Mouse (Mus musculus) Patski (cell line): Measurements from ENCODE around the gene Tox3. TPM values are rescaled to one million over a fixed set of nuclear protein-coding genes. Genes with fewer than 3 reads are reported as not detected.
A peak's percentile ranks its signal among the peaks of the same experiment; 100 is the strongest.

ENCODE experiments used
- ATAC-seq: fragments of 100-300 bp; one replicate; pipeline ENCODE4 v1.8.0; 2021
- CTCF ChIA-PET: fragments of 350-600 bp; sonication (Branson Sonifier 250); formaldehyde crosslinking; loops from one replicate; lab custom pipeline; 2022; ENCODE audit warnings: inconsistent platforms; lab: Charles Lee
- POLR2A ChIA-PET: fragments of 350-600 bp; sonication (Branson Sonifier 250); formaldehyde crosslinking; loops from one replicate; lab custom pipeline; 2022; ENCODE audit warnings: antibody characterized with exemption, inconsistent platforms; lab: Charles Lee
- DNase-seq: peaks from one replicate; pipeline ENCODE4 v3.0.0-alpha.2; 2011; ENCODE audit warnings: low read depth, low spot score
- H3K27me3 ChIP-seq: fragments of 371-371 bp; one replicate; pipeline ENCODE4 v1.5.1; 2021
- CTCF ChIP-seq: fragments of 100-300 bp; IDR thresholded peaks from one replicate; pipeline ENCODE4 v1.5.1; 2021
- in situ Hi-C: fragments of 300-500 bp; cut with MboI; formaldehyde crosslinking; loops from 3 replicates; pipeline ENCODE4 v1.11.1; 2018; ENCODE audit warnings: low pct_unique_long_range_greater_than_20kb, mixed read lengths
- polyA plus RNA-seq: library from polyadenylated mRNA; unstranded; gene quantifications from one replicate; pipeline ENCODE4 v1.2.3, GENCODE M21; 2021

Gene Tox3
- polyA plus RNA-seq, 1 experiment from 2014 or later = 1.2 TPM

- peaks cover 3% of the 10 kb centered on the region for H3K27me3 ChIP-seq
- ATAC-seq (no peak), DNase-seq (no peak)
- in situ Hi-C loops = no loop called here
- POLR2A ChIA-PET = no interaction called here
- no peak for TF ChIP-seq CTCF
- CTCF ChIA-PET = no interaction called here
These were observed 105.8 kb downstream of the Tox3 start for GRCm38 (mm10) chr8:90242351-90242750.

DNA sequence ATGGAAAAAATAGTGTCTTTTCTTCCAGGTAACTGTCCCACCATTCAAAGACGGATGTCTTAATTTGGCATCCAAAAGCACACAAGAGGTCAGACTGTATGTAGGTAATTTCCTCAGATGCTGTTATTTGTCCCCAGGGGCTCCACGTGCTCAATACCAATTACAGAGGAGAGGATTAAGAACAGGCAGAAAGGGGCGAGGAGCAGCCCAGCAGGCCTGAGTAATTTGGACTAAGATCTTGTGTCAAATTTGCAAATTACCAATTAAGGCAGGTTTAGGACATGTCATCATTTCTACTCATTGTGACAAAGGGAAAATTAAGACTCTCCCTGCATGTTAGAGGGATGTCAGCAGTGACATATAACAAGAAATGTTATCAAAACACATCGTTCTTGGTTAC, 106.7 kb downstream of the Tox3 start:
- no peaks in the 10 kb centered on the region for H3K27me3 ChIP-seq
- ChIA-PET CTCF (interaction anchor here (1.6 kb wide), 1 partner anchor 27 kb away, joined by 4 read pairs; no protein-coding TSS in a partner anchor), POLR2A (no interaction called here)
- ATAC-seq (no peak), DNase-seq (no peak)
- in situ Hi-C loops = no loop called here
- no peak for TF ChIP-seq CTCF

DNA sequence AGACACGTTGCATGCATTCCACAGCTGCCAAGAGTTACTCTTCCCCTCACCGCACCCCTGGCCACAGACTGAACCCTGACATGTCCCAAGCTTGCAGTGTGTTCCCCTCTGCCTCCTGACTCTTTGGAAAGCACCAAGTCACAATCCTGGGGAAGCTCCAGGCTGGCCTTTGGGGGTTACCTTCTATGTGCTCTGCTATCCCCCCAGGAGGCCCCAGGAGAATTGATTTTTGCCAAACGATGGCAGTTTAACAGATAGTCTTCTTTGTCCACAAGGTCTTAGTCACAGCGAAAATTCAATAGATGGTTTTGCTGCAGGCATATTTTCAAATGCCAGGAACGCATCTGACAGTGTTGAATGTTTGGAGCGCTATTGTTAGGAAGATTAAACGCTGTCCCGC, 115.6 kb downstream of the Tox3 start:
- no peaks in the 10 kb centered on the region for H3K27me3 ChIP-seq
- in situ Hi-C loops = no loop called here
- POLR2A ChIA-PET = no interaction called here
- DNase-seq (no peak), ATAC-seq (peak; percentile 51)
- CTCF ChIA-PET = no interaction called here
- no peak for TF ChIP-seq CTCF

- in situ Hi-C loops = no loop called here
- TF ChIP-seq CTCF = no peak
- ChIA-PET CTCF (no interaction called here), POLR2A (no interaction called here)
- no peaks in the 10 kb centered on the region for H3K27me3 ChIP-seq
- no peak for ATAC-seq
- no peak for DNase-seq
These were observed 124.0 kb downstream of the Tox3 start for GRCm38 (mm10) chr8:90224172-90224571.

DNA sequence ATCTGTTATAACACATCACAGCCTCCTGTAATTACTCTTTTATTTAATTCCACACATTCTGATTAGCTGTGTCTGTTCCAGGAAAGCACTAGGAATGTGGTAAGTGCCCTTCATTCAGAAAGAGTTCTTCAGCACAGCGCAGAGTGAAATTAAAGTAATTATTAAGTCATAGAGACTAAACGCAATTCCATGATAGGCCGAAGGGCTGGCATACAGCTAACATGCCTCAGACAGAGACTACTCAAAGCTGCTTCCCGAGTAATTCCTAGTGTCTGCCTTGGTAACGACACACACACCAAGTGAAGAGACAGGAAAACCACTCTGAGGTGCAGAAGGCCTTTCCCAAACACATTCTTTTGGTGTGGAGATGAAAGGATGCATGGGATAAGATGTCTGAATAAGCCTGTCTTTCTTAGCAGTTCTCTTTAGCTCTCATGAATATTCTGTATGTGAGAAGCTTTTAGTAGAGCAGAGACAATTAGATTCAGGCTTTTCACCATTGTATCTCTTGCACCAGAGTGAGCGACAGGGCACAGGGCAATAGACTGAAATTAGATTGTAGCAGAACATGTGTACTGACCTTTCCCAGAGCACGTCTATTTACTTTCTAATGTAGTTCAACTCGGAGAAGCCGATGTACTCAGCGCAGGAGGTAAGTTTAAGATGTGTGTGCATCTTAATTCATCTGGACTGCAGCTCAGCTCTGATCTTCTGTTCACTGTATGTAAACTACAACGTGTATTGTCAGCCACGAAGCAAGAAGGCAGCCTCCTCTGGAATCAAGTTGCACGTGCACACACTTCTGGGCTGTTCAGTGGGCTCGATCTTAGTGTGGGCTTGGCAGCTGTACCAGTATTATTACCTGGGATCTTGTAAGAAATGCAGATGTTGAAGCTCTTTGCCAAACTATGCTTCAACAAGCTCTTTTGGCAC, 138.8 kb downstream of the Tox3 start:
- in situ Hi-C loops = no loop called here
- peaks cover under 1% of the 10 kb centered on the region for H3K27me3 ChIP-seq
- no peak for ATAC-seq
- TF ChIP-seq CTCF = no peak
- CTCF ChIA-PET = no interaction called here
- POLR2A ChIA-PET = no interaction called here
- no peak for DNase-seq
